Mouse (Mus musculus) heart, embryonic 11.5 days (tissue): ENCODE results near the gene Eya2. TPM values are rescaled to one million over a fixed set of nuclear protein-coding genes. Genes with fewer than 3 reads are reported as not detected.

Experiments used
- ATAC-seq: fragments of 200-750 bp; cut with Nextera tagmentation; replicated peaks from 2 replicates; pipeline ENCODE4 v1.8.0; 2017; ENCODE audit warnings: moderate library complexity; ENCODE audit not compliant: insufficient number of reproducible peaks, low FRiP score, low TSS enrichment
- H3K27ac ChIP-seq: fragments of 300-500 bp; sonication (generic); 2 replicates; pipeline ENCODE4 v1.5.1; 2014; ENCODE audit warnings: mild to moderate bottlenecking, low read depth, low read length
- H3K27me3 ChIP-seq: fragments of 300-500 bp; sonication (generic); 2 replicates; pipeline ENCODE4 v1.6.1; 2014; ENCODE audit warnings: mild to moderate bottlenecking, low read length, mixed read lengths; ENCODE audit not compliant: control insufficient read depth, insufficient read depth
- H3K36me3 ChIP-seq: fragments of 300-500 bp; sonication (generic); 2 replicates; pipeline ENCODE4 v1.6.1; 2014; ENCODE audit warnings: mild to moderate bottlenecking, low read length, moderate library complexity, mixed read lengths; ENCODE audit not compliant: control insufficient read depth, insufficient read depth
- H3K4me1 ChIP-seq: fragments of 300-500 bp; sonication (generic); 2 replicates; pipeline ENCODE4 v1.6.1; 2014; ENCODE audit warnings: low read length; ENCODE audit not compliant: control insufficient read depth, insufficient read depth
- H3K4me2 ChIP-seq: fragments of 300-500 bp; sonication (generic); 2 replicates; pipeline ENCODE4 v1.6.1; 2014; ENCODE audit warnings: mild to moderate bottlenecking, moderate library complexity
- H3K4me3 ChIP-seq: fragments of 300-500 bp; sonication (generic); 2 replicates; pipeline ENCODE4 v1.5.1; 2014; ENCODE audit warnings: low read depth, low read length
- H3K9ac ChIP-seq: fragments of 300-500 bp; sonication (generic); 2 replicates; pipeline ENCODE4 v1.6.1; 2014; ENCODE audit warnings: mild to moderate bottlenecking, low read depth, low read length, moderate library complexity
- H3K9me3 ChIP-seq: fragments of 300-500 bp; sonication (generic); replicated peaks from 2 replicates; pipeline ENCODE4 v1.6.1; 2016; ENCODE audit warnings: low read length; ENCODE audit not compliant: control insufficient read depth
- WGBS: fragments of 180-500 bp; shearing (Covaris S2); extraction: QIAGEN DNeasy Blood & Tissue Kit; methylation state at CpG from one replicate; pipeline ENCODE4 v1.1.7; 2014; ENCODE audit not compliant: insufficient replicate concordance; 5-methylcytosine and 5-hydroxymethylcytosine counted together
- polyA plus RNA-seq: library from polyadenylated mRNA; unstranded; fragments of >200 nt; fragmentation: Nextera tagmentation; extraction: Ambion mirVana; gene quantifications from 2 replicates; pipeline ENCODE4 v1.2.1, GENCODE M21; 2014

The Eya2 gene
- polyA plus RNA-seq, 1 experiment from 2014 or later, result 0.72 TPM

- H3K4me1 ChIP-seq, result no peaks in the 10 kb centered on the region
- WGBS, result 85% methylated on average over 13 of the region's 13 CpGs
- no peak overlapping the region for H3K27ac ChIP-seq
- no peak for ATAC-seq
- H3K27me3 ChIP-seq, result no peaks in the 10 kb centered on the region
- no peaks in the 10 kb centered on the region for H3K9me3 ChIP-seq
- H3K36me3 ChIP-seq, result no peaks in the 10 kb centered on the region
- no peak overlapping the region for H3K9ac ChIP-seq
- no peak overlapping the region for H3K4me2 ChIP-seq
- no peak overlapping the region for H3K4me3 ChIP-seq
Observed at GRCm38 (mm10) chr2:165759421-165759985, 164.7 kb downstream of the Eya2 start.

GRCm38 (mm10) chr2:165768805-165769358 is 174.1 kb downstream of the Eya2 start:
- Histone ChIP-seq H3K9me3 (no peaks in the 10 kb centered on the region), H3K4me3 (no peak overlapping the region), H3K9ac (no peak overlapping the region), H3K4me1 (peaks cover 9% of the 10 kb centered on the region), H3K27ac (no peak overlapping the region), H3K27me3 (no peaks in the 10 kb centered on the region), H3K36me3 (no peaks in the 10 kb centered on the region), H3K4me2 (no peak overlapping the region)
- WGBS, result 45% methylated on average over 11 of the region's 11 CpGs
- ATAC-seq, result no peak

GRCm38 (mm10) chr2:165769375-165769948 is 174.6 kb downstream of the Eya2 start:
- Histone ChIP-seq H3K27me3 (no peaks in the 10 kb centered on the region), H3K4me1 (peaks cover 9% of the 10 kb centered on the region), H3K4me2 (no peak overlapping the region), H3K9ac (no peak overlapping the region), H3K4me3 (no peak overlapping the region), H3K27ac (no peak overlapping the region), H3K36me3 (no peaks in the 10 kb centered on the region), H3K9me3 (no peaks in the 10 kb centered on the region)
- 54% methylated on average over 10 of the region's 10 CpGs for WGBS
- ATAC-seq, result no peak

- 28% methylated on average over 6 of the region's 6 CpGs for WGBS
- Histone ChIP-seq H3K27me3 (no peaks in the 10 kb centered on the region), H3K27ac (no peak overlapping the region), H3K4me1 (peaks cover 4% of the 10 kb centered on the region; the same call in 1 of the 2 replicates), H3K4me2 (no peak overlapping the region), H3K4me3 (no peak overlapping the region), H3K36me3 (no peaks in the 10 kb centered on the region), H3K9me3 (no peaks in the 10 kb centered on the region), H3K9ac (no peak overlapping the region)
- ATAC-seq, result no peak; the same call in 1 of the 2 replicates
Observed at GRCm38 (mm10) chr2:165778927-165779326, 184.1 kb downstream of the Eya2 start.

- ATAC-seq, result no peak
- Histone ChIP-seq H3K4me1 (peaks cover 4% of the 10 kb centered on the region; the same call in 1 of the 2 replicates), H3K9ac (no peak overlapping the region), H3K4me3 (no peak overlapping the region), H3K27me3 (no peaks in the 10 kb centered on the region), H3K36me3 (peaks cover 9% of the 10 kb centered on the region; the same call in 1 of the 2 replicates), H3K4me2 (no peak overlapping the region), H3K27ac (no peak overlapping the region), H3K9me3 (no peaks in the 10 kb centered on the region)
- 39% methylated on average over 5 of the region's 5 CpGs for WGBS
Observed at GRCm38 (mm10) chr2:165782324-165782723, 187.5 kb downstream of the Eya2 start.

GRCm38 (mm10) chr2:165785312-165786036 is 190.6 kb downstream of the Eya2 start:
- Histone ChIP-seq H3K9me3 (no peaks in the 10 kb centered on the region), H3K27ac (no peak overlapping the region), H3K4me2 (no peak overlapping the region), H3K4me1 (peaks cover 4% of the 10 kb centered on the region), H3K9ac (no peak overlapping the region), H3K36me3 (peaks cover 20% of the 10 kb centered on the region), H3K4me3 (no peak overlapping the region), H3K27me3 (no peaks in the 10 kb centered on the region)
- 87% methylated on average over 20 of the region's 20 CpGs for WGBS
- no peak for ATAC-seq

GRCm38 (mm10) chr2:165786467-165786866 is 191.6 kb downstream of the Eya2 start:
- no peak for ATAC-seq
- peaks cover 20% of the 10 kb centered on the region for H3K36me3 ChIP-seq
- H3K27ac ChIP-seq, result no peak overlapping the region
- H3K4me2 ChIP-seq, result no peak overlapping the region
- WGBS, result 76% methylated on average over 1 of the region's 1 CpGs
- H3K27me3 ChIP-seq, result no peaks in the 10 kb centered on the region
- no peak overlapping the region for H3K9ac ChIP-seq
- no peak overlapping the region for H3K4me3 ChIP-seq
- H3K4me1 ChIP-seq, result peaks cover 10% of the 10 kb centered on the region
- no peaks in the 10 kb centered on the region for H3K9me3 ChIP-seq

- peak; percentile 11; the same call in 1 of the 2 replicates for ATAC-seq
- H3K9ac ChIP-seq, result no peak overlapping the region
- peaks cover 20% of the 10 kb centered on the region for H3K36me3 ChIP-seq
- 52% methylated on average over 11 of the region's 11 CpGs for WGBS
- no peak overlapping the region for H3K27ac ChIP-seq
- no peak overlapping the region for H3K4me3 ChIP-seq
- H3K4me2 ChIP-seq, result no peak overlapping the region
- no peaks in the 10 kb centered on the region for H3K9me3 ChIP-seq
- H3K4me1 ChIP-seq, result peaks cover 15% of the 10 kb centered on the region
- H3K27me3 ChIP-seq, result no peaks in the 10 kb centered on the region
Observed at GRCm38 (mm10) chr2:165788005-165788404, 193.2 kb downstream of the Eya2 start.
